ENCODE assay signal across 8 mouse cellular contexts in the genomic region with DNA sequence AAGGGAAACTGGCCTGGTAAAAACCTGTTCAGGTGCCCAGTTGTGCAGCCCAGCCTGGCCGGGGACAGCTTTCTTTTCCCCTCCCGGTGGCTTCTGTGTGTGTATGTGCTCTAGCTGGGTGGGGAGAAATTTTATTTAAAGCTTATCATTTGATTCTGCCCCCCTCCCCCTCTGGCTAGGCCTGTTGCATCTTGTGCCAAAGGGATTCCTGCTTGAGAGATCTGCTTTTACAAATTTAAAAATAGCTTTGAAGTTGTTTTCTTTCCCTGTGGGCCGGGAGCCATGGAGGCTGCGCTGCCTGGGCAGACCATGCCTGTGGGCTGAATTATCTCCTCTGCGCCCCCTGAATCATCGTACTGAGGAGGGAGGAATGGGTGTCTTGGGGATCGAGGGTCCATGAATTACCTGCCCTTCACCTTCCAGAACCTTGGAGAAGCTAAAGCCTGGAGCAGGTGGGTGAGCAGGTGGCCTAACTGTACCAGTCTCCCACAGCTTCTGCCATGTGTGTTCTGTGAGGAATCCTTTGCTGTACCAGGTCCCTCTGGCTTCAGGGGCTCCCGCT. TPM values are rescaled to one million over a fixed set of nuclear protein-coding genes. Genes with fewer than 3 reads are reported as not detected.
A peak's percentile ranks its signal among the peaks of the same experiment; 100 is the strongest.
DNase-seq lines count a peak whose midpoint lies in the region; ATAC-seq and TF ChIP-seq lines count a peak whose summit lies in the region.

No protein-coding gene starts in this region.

- no peaks in the 10 kb centered on the region for H3K27me3 ChIP-seq in liver, embryonic 14.5 days (ENCODE audit: control insufficient read depth, insufficient read depth, low read length)
- H3K27me3 ChIP-seq in heart, embryonic 11.5 days (ENCODE audit: control insufficient read depth, insufficient read depth, low read length), result no peaks in the 10 kb centered on the region

- ATAC-seq in liver, embryonic 14.5 days (ENCODE audit: insufficient read depth), result no peak
- no peak for ATAC-seq in heart, embryonic 11.5 days (replicated peaks; ENCODE audit: insufficient number of reproducible peaks, low FRiP score, low TSS enrichment)

- H3K9ac ChIP-seq in liver, embryonic 14.5 days (replicated peaks), result no peak overlapping the region
- H3K9ac ChIP-seq in heart, embryonic 11.5 days (ENCODE audit: low read depth, low read length), result no peak overlapping the region

- peak overlapping the region; percentile 10 for H3K27ac ChIP-seq in liver, embryonic 14.5 days
- H3K27ac ChIP-seq in heart, embryonic 11.5 days (ENCODE audit: low read depth, low read length), result peak overlapping the region; percentile 58

- peaks cover 54 to 75% of the 10 kb centered on the region in 2 experiments for H3K4me1 ChIP-seq in liver, embryonic 14.5 days (replicated peaks; ENCODE audit: control insufficient read depth in 2 of 2, insufficient read depth in 2 of 2, low read length in 1 of 2)
- H3K4me1 ChIP-seq in heart, embryonic 11.5 days (ENCODE audit: control insufficient read depth, insufficient read depth, low read length), result peaks cover 73% of the 10 kb centered on the region

- TF ChIP-seq EP300 in liver, embryonic 14.5 days (IDR thresholded peaks at IDR 0.05; ENCODE audit: low read depth), result no peak

- H3K4me2 ChIP-seq in liver, embryonic 14.5 days (ENCODE audit: low read depth), result no peak overlapping the region
- H3K4me2 ChIP-seq in heart, embryonic 11.5 days, result peak overlapping the region; percentile 17

- no peaks in the 10 kb centered on the region for H3K36me3 ChIP-seq in liver, embryonic 14.5 days (replicated peaks; ENCODE audit: control insufficient read depth, insufficient read depth, low read depth)
- H3K36me3 ChIP-seq in heart, embryonic 11.5 days (ENCODE audit: control insufficient read depth, insufficient read depth, low read length), result no peaks in the 10 kb centered on the region

- no peaks in the 10 kb centered on the region for H3K9me3 ChIP-seq in liver, embryonic 14.5 days (ENCODE audit: control insufficient read depth, low read length)
- no peaks in the 10 kb centered on the region for H3K9me3 ChIP-seq in heart, embryonic 11.5 days (replicated peaks; ENCODE audit: control insufficient read depth, low read length)

- 81% methylated on average over 8 of the region's 8 CpGs for WGBS in liver, embryonic 14.5 days (ENCODE audit: insufficient replicate concordance)
- WGBS in heart, embryonic 11.5 days (ENCODE audit: insufficient replicate concordance), result 67% methylated on average over 8 of the region's 8 CpGs

- no peak for TF ChIP-seq CTCF in liver, embryonic 14.5 days (IDR thresholded peaks at IDR 0.05; ENCODE audit: low read depth)

- DNase-seq in adrenal gland, postnatal 10 days, result peak; percentile 30
- DNase-seq in adrenal gland, postnatal 4 days (ENCODE audit: low spot score in 2 of 2), result no peak
- no peak for DNase-seq in liver, embryonic 14.5 days (ENCODE audit: low read depth in 3 of 3, low spot score in 3 of 3)
- DNase-seq in liver, result no peak
- peak; percentile 83 to 88 for DNase-seq in right cerebral cortex, postnatal 10 days (ENCODE audit: low spot score in 2 of 2)
- no peak for DNase-seq in kidney, postnatal 4 days
- no peak for DNase-seq in ovary, postnatal 36 days (ENCODE audit: low spot score)

- no peak overlapping the region for H3K4me3 ChIP-seq in liver, embryonic 14.5 days (ENCODE audit: insufficient read depth in 1 of 2, low read depth in 2 of 2, low read length in 2 of 2)
- H3K4me3 ChIP-seq in heart, embryonic 11.5 days (ENCODE audit: low read depth, low read length), result no peak overlapping the region

RNA-seq across cellular contexts. Expression of a gene that starts 52.2 kb away (rescaled TPM):
- total RNA-seq in adrenal gland, postnatal 10 days (2021), result 10 to 100 TPM; 13.9 to 22.1 TPM
- total RNA-seq in adrenal gland, postnatal 4 days (2021), result 10 to 100 TPM; 22.9 to 23.1 TPM
- polyA plus RNA-seq in liver, embryonic 14.5 days (2012; rRNA removed), result 6.1 and 7.5 TPM in 2 replicates
- polyA plus RNA-seq in liver, embryonic 14.5 days (2014; fragmentation: Nextera tagmentation; extraction: Ambion mirVana), result 2.5 and 4.0 TPM in 2 replicates
- polyA plus RNA-seq in heart, embryonic 11.5 days (2014; fragmentation: Nextera tagmentation; extraction: Ambion mirVana), result 4.9 and 6.5 TPM in 2 replicates

Comparison
In these comparisons a context has a peak if more than half of its experiments do, and no peak if none do; other contexts are left out.
1. DNase-seq: peak in adrenal gland, postnatal 10 days (single experiment) and right cerebral cortex, postnatal 10 days (2 of 2); none in adrenal gland, postnatal 4 days (0 of 2), liver, embryonic 14.5 days (0 of 3), liver (single experiment), kidney, postnatal 4 days (0 of 2) and ovary, postnatal 36 days (single experiment).